Mouse (Mus musculus): Measurements from ENCODE around the gene Nolc1. TPM values are rescaled to one million over a fixed set of nuclear protein-coding genes. Genes with fewer than 3 reads are reported as not detected.
A peak's percentile ranks its signal among the peaks of the same experiment; 100 is the strongest.

Nolc1 gene
- 99.3 and 105 TPM in 2 replicates for polyA plus RNA-seq (2014; fragmentation: Nextera tagmentation; extraction: Ambion mirVana)

DNA sequence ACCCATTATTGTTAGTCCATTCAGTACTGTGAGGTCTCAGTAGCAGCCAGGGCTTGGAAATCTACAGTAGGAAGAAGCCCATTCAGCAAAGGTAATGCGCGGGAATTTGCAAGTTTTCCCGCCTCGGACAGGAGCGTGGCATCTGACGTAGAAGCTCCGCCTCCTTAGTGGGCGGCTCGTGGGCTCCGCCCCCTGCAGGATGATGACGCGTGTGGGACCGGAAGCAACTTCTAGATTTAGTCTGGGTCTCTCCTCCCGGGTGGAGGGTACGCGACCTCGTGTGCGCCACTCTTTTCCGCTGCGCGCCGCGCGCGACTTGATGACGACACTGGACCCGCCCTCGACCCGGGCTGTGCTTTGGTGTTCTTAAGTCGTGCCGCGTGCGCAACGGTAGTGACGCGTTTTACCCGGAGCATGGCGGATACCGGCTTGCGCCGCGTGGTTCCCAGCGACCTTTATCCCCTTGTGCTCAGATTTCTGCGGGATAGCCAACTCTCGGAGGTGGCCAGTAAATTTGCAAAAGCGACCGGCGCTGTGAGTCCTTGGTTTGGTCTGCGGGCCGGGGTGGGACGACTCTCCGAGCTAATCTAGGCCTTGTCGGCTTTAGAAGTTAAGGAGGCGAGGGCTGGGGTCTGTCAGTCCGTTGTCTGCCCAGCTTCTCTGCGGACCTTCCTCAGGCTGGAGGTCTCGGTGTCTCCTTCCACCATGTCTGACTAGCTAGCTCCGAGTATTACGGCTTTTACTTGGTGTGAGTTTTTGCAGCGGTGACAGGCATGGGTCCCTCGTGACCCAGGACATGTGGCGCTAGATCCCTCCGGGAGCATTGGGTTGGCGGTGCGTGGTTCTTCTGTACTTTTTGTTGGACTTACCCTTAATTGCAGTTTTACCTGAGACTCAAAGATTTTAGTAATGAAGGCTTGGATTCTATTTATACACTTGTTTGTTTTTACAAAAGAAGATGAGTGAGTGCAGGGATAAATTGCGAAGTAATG is at the start of gene Nolc1:
Gene Nolc1 (plus strand): TSS at position 248 of the 992 bp plus-strand sequence.
- 0 out of 2 replicates have a peak, but pooled peaks cover 4% of the 10 kb centered on the region for H3K4me1 ChIP-seq (ENCODE audit: insufficient read depth)
- under 1% methylated on average over 66 of the region's 66 CpGs for WGBS
- peak within 1 kb of the TSS; percentile 74 for H3K9ac ChIP-seq
- peak within 1 kb of the TSS; percentile 86 for H3K4me3 ChIP-seq (ENCODE audit: low read depth, low read length)
- peak; percentile 98 for ATAC-seq (ENCODE audit: insufficient read depth)
- TF ChIP-seq CTCF (IDR thresholded peaks at IDR 0.05; ENCODE audit: low read depth): peak; percentile 36; the same call in 1 of the 2 replicates
- H3K4me2 ChIP-seq: peak within 1 kb of the TSS; percentile 81
- DNase-seq: peak; percentile 99
- peak within 1 kb of the TSS; percentile 92 for H3K27ac ChIP-seq (ENCODE audit: low read depth)
- H3K9me3 ChIP-seq (ENCODE audit: low read depth, low read length): no peaks in the 10 kb centered on the region
- no peaks in the 10 kb centered on the region for H3K27me3 ChIP-seq (ENCODE audit: insufficient read depth, low read length)
- peaks cover 64% of the 10 kb centered on the region for H3K36me3 ChIP-seq (ENCODE audit: insufficient read depth)

DNA sequence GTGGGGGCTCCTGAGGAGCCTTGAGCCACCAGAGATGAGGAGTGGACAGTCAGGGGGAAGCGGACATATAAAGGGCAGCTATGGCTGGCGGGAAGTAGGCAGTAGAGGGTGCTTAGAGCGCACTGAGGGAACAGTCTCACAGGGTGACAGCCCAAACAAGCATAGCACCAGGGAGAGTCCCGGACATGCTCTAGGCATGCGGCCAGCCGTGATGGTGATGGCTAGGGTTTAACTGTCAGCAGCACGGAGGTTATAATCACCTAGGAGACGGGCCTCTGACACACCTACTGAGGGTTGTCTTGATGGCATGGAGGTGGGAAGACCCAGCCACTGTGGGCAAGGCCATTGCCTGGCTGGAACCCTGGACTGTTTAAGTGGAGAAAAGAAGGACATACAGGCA is 49.1 kb upstream of the Nolc1 start:
- Histone ChIP-seq H3K4me1 (ENCODE audit: insufficient read depth) (no peaks in the 10 kb centered on the region), H3K27me3 (ENCODE audit: insufficient read depth, low read length) (no peaks in the 10 kb centered on the region), H3K9me3 (ENCODE audit: low read depth, low read length) (peaks cover 6% of the 10 kb centered on the region; the same call in 1 of the 2 replicates), H3K27ac (ENCODE audit: low read depth) (no peak overlapping the region; the same call in 1 of the 2 replicates), H3K9ac (no peak overlapping the region), H3K36me3 (ENCODE audit: insufficient read depth) (peaks cover 17% of the 10 kb centered on the region; the same call in 1 of the 2 replicates), H3K4me2 (no peak overlapping the region), H3K4me3 (ENCODE audit: low read depth, low read length) (no peak overlapping the region)
- no peak for TF ChIP-seq CTCF (IDR thresholded peaks at IDR 0.05; ENCODE audit: low read depth)
- DNase-seq (no peak), ATAC-seq (ENCODE audit: insufficient read depth) (no peak)
- 34% methylated on average over 8 of the region's 8 CpGs for WGBS

DNA sequence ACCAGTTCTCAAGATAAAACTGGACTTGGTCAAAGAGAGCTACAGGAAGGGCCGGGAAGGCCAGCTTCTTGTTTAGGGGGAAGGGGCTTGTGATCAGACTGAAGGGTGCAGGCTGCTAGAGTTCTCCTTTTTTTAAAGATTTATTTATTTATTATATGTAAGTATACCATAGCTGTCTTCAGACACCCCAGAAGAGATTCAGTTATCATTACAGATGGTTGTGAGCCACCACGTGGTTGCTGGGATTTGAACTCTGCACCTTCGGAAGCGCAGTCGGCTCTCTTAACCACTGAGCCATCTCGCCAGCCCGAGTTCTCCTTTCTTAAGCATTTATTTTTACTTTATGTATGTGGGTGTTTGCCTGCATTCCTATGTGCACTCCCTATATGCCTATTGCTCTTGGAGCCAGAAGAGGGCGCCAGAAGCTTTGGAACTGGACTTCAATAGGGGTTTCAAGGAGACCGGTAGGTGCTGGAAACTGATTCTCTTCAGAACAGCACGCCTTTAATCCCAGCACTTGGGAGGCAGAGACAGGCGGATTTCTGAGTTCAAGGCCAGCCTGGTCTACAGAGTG is 46.8 kb upstream of the Nolc1 start:
- Histone ChIP-seq H3K4me1 (ENCODE audit: insufficient read depth) (no peaks in the 10 kb centered on the region), H3K36me3 (ENCODE audit: insufficient read depth) (peaks cover 40% of the 10 kb centered on the region), H3K9ac (no peak overlapping the region), H3K4me2 (no peak overlapping the region), H3K27me3 (ENCODE audit: insufficient read depth, low read length) (no peaks in the 10 kb centered on the region), H3K9me3 (ENCODE audit: low read depth, low read length) (peaks cover 6% of the 10 kb centered on the region; the same call in 1 of the 2 replicates), H3K27ac (ENCODE audit: low read depth) (no peak overlapping the region), H3K4me3 (ENCODE audit: low read depth, low read length) (no peak overlapping the region)
- ATAC-seq (ENCODE audit: insufficient read depth): no peak
- DNase-seq: peak; percentile 52
- WGBS: 70% methylated on average over 11 of the region's 11 CpGs
- peak; percentile 56 for TF ChIP-seq CTCF (IDR thresholded peaks at IDR 0.05; ENCODE audit: low read depth)

DNA sequence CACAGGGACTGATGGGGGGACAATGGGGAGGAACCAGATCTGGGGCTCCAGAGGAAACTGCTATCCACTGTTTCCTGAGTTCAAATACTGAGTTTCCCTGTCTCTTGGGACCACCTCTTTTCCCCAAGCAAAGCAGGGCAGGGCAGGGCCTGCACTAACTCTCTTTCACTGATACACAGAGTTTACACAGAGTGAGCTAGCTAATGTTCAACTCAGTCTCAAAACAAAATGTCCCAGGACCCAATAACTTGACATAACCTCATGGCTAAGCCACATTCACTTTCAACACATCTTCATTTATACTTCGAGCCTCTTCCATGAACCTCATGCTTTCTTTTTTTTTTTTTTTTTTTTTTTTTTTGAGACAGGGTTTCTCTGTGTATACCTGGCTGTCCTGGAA is 46.0 kb upstream of the Nolc1 start:
- 100% methylated on average over 1 of the region's 1 CpGs for WGBS
- Histone ChIP-seq H3K9ac (no peak overlapping the region), H3K36me3 (ENCODE audit: insufficient read depth) (peaks cover 48% of the 10 kb centered on the region), H3K27me3 (ENCODE audit: insufficient read depth, low read length) (no peaks in the 10 kb centered on the region), H3K27ac (ENCODE audit: low read depth) (no peak overlapping the region), H3K4me2 (no peak overlapping the region), H3K9me3 (ENCODE audit: low read depth, low read length) (peaks cover 6% of the 10 kb centered on the region; the same call in 1 of the 2 replicates), H3K4me3 (ENCODE audit: low read depth, low read length) (no peak overlapping the region), H3K4me1 (ENCODE audit: insufficient read depth) (no peaks in the 10 kb centered on the region)
- TF ChIP-seq CTCF (IDR thresholded peaks at IDR 0.05; ENCODE audit: low read depth): no peak
- DNase-seq (no peak), ATAC-seq (ENCODE audit: insufficient read depth) (no peak)

DNA sequence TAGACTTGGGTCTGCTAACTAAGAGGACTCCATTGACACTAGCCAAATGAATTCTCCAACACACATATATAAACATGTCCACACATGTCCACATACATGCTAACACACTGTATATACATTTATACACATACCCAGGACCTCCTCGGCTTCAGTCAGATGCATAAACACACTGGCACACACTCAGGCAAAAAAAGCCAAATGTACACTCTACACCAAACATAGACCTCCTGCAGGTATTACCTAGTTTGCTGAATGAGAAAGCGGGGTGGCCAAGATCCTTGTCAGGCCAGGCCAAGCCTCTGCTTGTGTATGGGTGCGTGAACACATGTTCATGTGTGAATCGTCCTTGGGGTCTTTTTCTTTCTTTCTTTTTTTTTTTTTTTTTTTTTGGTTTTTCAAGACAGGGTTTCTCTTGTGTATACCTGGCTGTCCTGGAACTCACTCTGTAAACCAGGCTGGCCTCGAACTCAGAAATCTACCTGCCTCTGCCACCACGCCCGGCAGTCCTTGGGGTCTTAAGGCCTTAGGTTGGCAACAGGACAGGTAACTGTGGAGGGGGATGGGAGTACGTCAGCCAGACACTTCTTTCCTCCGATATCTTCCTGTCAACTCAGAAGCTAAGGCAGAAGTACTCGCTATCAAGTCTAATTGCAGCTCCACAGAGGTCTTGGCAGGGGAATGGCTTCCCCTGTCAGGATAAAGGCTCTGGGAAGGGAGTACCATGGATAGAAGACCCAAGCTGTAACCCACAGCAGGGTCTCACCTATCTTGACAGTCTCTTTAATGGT is 45.3 kb upstream of the Nolc1 start:
- Histone ChIP-seq H3K4me3 (ENCODE audit: low read depth, low read length) (no peak overlapping the region), H3K27me3 (ENCODE audit: insufficient read depth, low read length) (no peaks in the 10 kb centered on the region), H3K27ac (ENCODE audit: low read depth) (no peak overlapping the region), H3K9ac (no peak overlapping the region), H3K36me3 (ENCODE audit: insufficient read depth) (peaks cover 55% of the 10 kb centered on the region), H3K4me1 (ENCODE audit: insufficient read depth) (no peaks in the 10 kb centered on the region), H3K9me3 (ENCODE audit: low read depth, low read length) (peaks cover 6% of the 10 kb centered on the region; the same call in 1 of the 2 replicates), H3K4me2 (no peak overlapping the region)
- no peak for DNase-seq
- WGBS: 92% methylated on average over 10 of the region's 10 CpGs
- TF ChIP-seq CTCF (IDR thresholded peaks at IDR 0.05; ENCODE audit: low read depth): no peak
- ATAC-seq (ENCODE audit: insufficient read depth): no peak

DNA sequence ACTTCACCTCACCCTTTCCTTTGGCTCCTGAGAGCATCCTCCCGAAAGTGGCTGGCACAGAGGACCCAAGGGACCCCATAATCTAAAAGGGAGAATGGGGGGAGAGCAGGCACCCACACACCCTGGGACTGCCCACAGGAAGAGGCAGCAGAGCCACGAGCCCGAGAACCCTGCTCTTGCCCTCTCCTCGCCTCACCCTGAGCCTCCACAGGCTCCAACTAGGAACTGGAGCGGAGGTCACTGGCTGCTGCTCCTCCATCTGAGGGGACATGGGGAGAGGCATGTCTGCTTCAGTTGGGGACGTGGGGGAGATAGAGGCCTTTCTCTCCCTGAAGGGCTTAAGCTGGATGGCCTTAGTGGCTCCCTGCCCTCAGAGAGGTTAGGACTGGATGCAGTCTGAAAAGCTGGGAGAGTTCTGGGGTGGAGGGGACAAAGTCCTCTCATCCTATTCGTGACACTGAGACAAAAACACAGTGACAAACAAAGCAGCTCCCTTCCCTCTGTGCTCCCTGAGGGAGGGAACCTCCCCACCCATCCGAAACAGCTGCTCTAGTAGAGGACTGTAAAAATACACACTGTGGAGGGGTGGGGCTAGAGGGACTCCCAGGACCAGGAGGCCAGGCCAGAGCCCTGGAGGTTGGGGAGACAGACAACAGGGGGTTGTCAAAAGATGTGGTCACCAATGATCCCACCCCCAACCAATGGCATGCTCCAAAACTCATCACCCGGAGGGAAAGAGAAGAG is 43.8 kb upstream of the Nolc1 start:
- H3K4me2 ChIP-seq: no peak overlapping the region
- DNase-seq (no peak), ATAC-seq (ENCODE audit: insufficient read depth) (no peak)
- WGBS: 77% methylated on average over 9 of the region's 9 CpGs
- no peak overlapping the region for H3K9ac ChIP-seq
- H3K27me3 ChIP-seq (ENCODE audit: insufficient read depth, low read length): no peaks in the 10 kb centered on the region
- peaks cover 1% of the 10 kb centered on the region; the same call in 1 of the 2 replicates for H3K4me1 ChIP-seq (ENCODE audit: insufficient read depth)
- no peak overlapping the region for H3K4me3 ChIP-seq (ENCODE audit: low read depth, low read length)
- peaks cover 6% of the 10 kb centered on the region; the same call in 1 of the 2 replicates for H3K9me3 ChIP-seq (ENCODE audit: low read depth, low read length)
- H3K27ac ChIP-seq (ENCODE audit: low read depth): no peak overlapping the region
- no peak for TF ChIP-seq CTCF (IDR thresholded peaks at IDR 0.05; ENCODE audit: low read depth)
- H3K36me3 ChIP-seq (ENCODE audit: insufficient read depth): peaks cover 68% of the 10 kb centered on the region
